Mouse (Mus musculus) liver, embryonic 14.5 days (tissue): ENCODE measurements around the gene Mad2l2.
"Not testable (repeated sequence)": the region's sequence is repeated elsewhere in the genome, so short reads cannot be mapped to it uniquely, and the experiment has no call there.

Experiments used
- CTCF ChIP-seq: IDR thresholded peaks from 2 replicates; pipeline ENCODE4 v1.5.1; 2016; ENCODE audit warnings: antibody characterized with exemption, low read depth, control low read depth
- EP300 ChIP-seq: IDR thresholded peaks from 2 replicates; pipeline ENCODE4 v1.6.1; 2016; ENCODE audit warnings: antibody characterized with exemption, low read depth

GRCm38 (mm10) chr4:148119578-148119977, 10.6 kb upstream of the Mad2l2 start:
- not testable (repeated sequence) for TF ChIP-seq EP300
- peak; percentile 48 for TF ChIP-seq CTCF
